Mouse (Mus musculus) kidney, embryonic 14.5 days (tissue): ENCODE measurements around the gene Polr1e. TPM values are rescaled to one million over a fixed set of nuclear protein-coding genes. Genes with fewer than 3 reads are reported as not detected.
A peak's percentile ranks its signal among the peaks of the same experiment; 100 is the strongest.

Experiments used
- ATAC-seq: fragments of 200-750 bp; cut with Nextera tagmentation; 2 replicates; pipeline ENCODE4 v1.8.0; 2017; ENCODE audit warnings: moderate number of reproducible peaks, mild to moderate bottlenecking, moderate TSS enrichment, moderate library complexity; ENCODE audit not compliant: low FRiP score, low TSS enrichment
- H3K27ac ChIP-seq: fragments of 300-500 bp; sonication (generic); 2 replicates; pipeline ENCODE4 v1.5.1; 2014; ENCODE audit warnings: low read depth, mild to moderate bottlenecking, low read length, moderate library complexity, mixed read lengths
- H3K27me3 ChIP-seq: fragments of 300-500 bp; sonication (generic); 2 replicates; pipeline ENCODE4 v1.6.1; 2014; ENCODE audit warnings: mild to moderate bottlenecking, low read length; ENCODE audit not compliant: control insufficient read depth, insufficient read depth
- H3K36me3 ChIP-seq: fragments of 300-500 bp; sonication (generic); 2 replicates; pipeline ENCODE4 v1.6.1; 2014; ENCODE audit warnings: low read length, mixed read lengths; ENCODE audit not compliant: control insufficient read depth, insufficient read depth
- H3K4me1 ChIP-seq: fragments of 300-500 bp; sonication (generic); 2 replicates; pipeline ENCODE4 v1.6.1; 2014; ENCODE audit warnings: low read length, mixed read lengths; ENCODE audit not compliant: control insufficient read depth, insufficient read depth
- H3K4me2 ChIP-seq: fragments of 300-500 bp; sonication (generic); replicated peaks from 2 replicates; pipeline ENCODE4 v1.6.1; 2014; ENCODE audit warnings: low read depth, mild to moderate bottlenecking, low read length
- H3K4me3 ChIP-seq: fragments of 300-500 bp; sonication (generic); 2 replicates; pipeline ENCODE4 v1.5.1; 2014; ENCODE audit warnings: mild to moderate bottlenecking, low read length
- H3K9ac ChIP-seq: fragments of 300-500 bp; sonication (generic); 2 replicates; pipeline ENCODE4 v1.6.1; 2014; ENCODE audit warnings: low read depth, mild to moderate bottlenecking, low read length, moderate library complexity
- H3K9me3 ChIP-seq: fragments of 300-500 bp; sonication (generic); 2 replicates; pipeline ENCODE4 v1.6.1; 2016; ENCODE audit warnings: low read length; ENCODE audit not compliant: control insufficient read depth
- WGBS: fragments of 180-500 bp; shearing (Covaris S2); extraction: QIAGEN DNeasy Blood & Tissue Kit; methylation state at CpG from one replicate; pipeline ENCODE4 v1.1.7; 2014; 5-methylcytosine and 5-hydroxymethylcytosine counted together
- polyA plus RNA-seq: library from polyadenylated mRNA; unstranded; fragments of >200 nt; fragmentation: Nextera tagmentation; extraction: Ambion mirVana; gene quantifications from 2 replicates; pipeline ENCODE4 v1.2.1, GENCODE M21; 2014

The Polr1e gene
- polyA plus RNA-seq, 1 experiment from 2014 or later: 56.2 TPM

GRCm38 (mm10) chr4:45084021-45084894 lies 65.9 kb downstream of the Polr1e start, which contains the start of gene Fbxo10:
TSS of gene Fbxo10 (minus strand) at chr4:45084604.
- H3K27me3 ChIP-seq: no peaks in the 10 kb centered on the region
- no peaks in the 10 kb centered on the region for H3K9me3 ChIP-seq
- no peaks in the 10 kb centered on the region for H3K36me3 ChIP-seq
- H3K27ac ChIP-seq: peak within 1 kb of the TSS; percentile 74
- H3K9ac ChIP-seq: peak within 1 kb of the TSS; percentile 96
- peaks cover 6% of the 10 kb centered on the region; the same call in 1 of the 2 replicates for H3K4me1 ChIP-seq
- peak within 1 kb of the TSS; percentile 92 for H3K4me3 ChIP-seq
- peak within 1 kb of the TSS; percentile 81 for H3K4me2 ChIP-seq
- peak; percentile 95 for ATAC-seq
- WGBS: under 1% methylated on average over 63 of the region's 77 CpGs

GRCm38 (mm10) chr4:45084895-45085290 lies 66.5 kb downstream of the Polr1e start:
- Histone ChIP-seq H3K4me1 (peaks cover 6% of the 10 kb centered on the region; the same call in 1 of the 2 replicates), H3K4me3 (peak overlapping the region; percentile 92; the same call in 1 of the 2 replicates), H3K27ac (peak overlapping the region; percentile 74), H3K9me3 (no peaks in the 10 kb centered on the region), H3K9ac (no peak overlapping the region), H3K4me2 (peak overlapping the region; percentile 81), H3K27me3 (no peaks in the 10 kb centered on the region), H3K36me3 (no peaks in the 10 kb centered on the region)
- 31% methylated on average over 8 of the region's 8 CpGs for WGBS
- 0 out of 2 replicates have a peak, but pooled peaks have one; percentile 1 for ATAC-seq

Other genes with a start within 250 kb of the Polr1e start
- gene Grhpr, start 37.2 kb upstream of the Polr1e start, polyA plus RNA-seq: 60.2 and 65.4 TPM in 2 replicates
- gene Zbtb5, start 6.2 kb upstream of the Polr1e start, polyA plus RNA-seq: 14.7 and 27.2 TPM in 2 replicates
- gene Fbxo10, start 66.0 kb downstream of the Polr1e start, polyA plus RNA-seq: 5.3 and 11.9 TPM in 2 replicates
- 271 and 343 TPM in 2 replicates for gene Tomm5, start 89.5 kb downstream of the Polr1e start, polyA plus RNA-seq
- 0.24 and 0.53 TPM in 2 replicates for gene Frmpd1, start 166.3 kb downstream of the Polr1e start, polyA plus RNA-seq